Mouse (Mus musculus): ENCODE measurements around the gene Mdk. TPM values are rescaled to one million over a fixed set of nuclear protein-coding genes. Genes with fewer than 3 reads are reported as not detected.

Gene Mdk
- total and polyA plus RNA-seq, 2 experiments from 2014 or later: 18.5 to 100 TPM

DNA sequence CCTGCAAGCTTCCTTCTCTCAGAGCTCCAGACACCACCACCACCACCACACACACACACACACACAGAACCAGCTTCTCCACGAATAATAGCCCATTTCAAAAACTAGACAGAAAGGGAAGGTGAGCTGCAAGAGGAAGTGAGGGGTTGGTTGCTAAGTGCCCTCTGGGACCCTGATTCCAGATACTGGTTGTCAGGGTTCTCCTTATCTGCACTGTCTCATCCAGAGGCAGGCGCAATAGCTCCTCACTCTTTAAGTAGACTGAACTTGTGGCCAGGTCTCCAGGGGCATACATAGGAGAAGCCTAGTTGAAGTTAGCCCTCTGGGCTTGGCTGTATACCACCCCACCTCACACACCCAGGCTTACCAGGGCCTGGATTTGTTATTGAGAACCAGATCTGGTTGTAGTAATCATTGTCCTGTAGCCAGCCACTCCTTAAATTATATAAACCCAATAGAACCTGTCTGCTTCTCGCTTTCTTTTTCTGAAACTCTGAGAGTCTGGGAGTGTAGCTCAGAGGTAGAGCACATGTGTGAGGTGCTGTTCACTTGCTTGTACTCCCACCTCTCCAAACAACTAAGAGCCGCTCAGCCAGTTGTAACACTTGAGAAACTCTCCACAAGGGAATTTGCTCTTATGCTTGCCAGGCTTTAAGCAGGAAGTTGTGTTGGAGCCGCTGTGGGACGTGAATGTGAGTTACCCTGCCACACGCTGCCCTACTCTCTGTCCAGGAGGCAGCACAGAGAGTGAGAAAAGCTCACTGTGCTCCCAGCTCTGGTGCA, 18.6 kb downstream of the Mdk start:
- Histone ChIP-seq H3K9ac (replicated peaks; ENCODE audit: low read depth, low read length) (no peak overlapping the region), H3K4me2 (ENCODE audit: low read depth, low read length) (no peak overlapping the region), H3K27ac (ENCODE audit: low read depth) (no peak overlapping the region), H3K9me3 (replicated peaks; ENCODE audit: control insufficient read depth, low read length) (no peaks in the 10 kb centered on the region), H3K27me3 (ENCODE audit: control insufficient read depth, insufficient read depth, low read length) (no peaks in the 10 kb centered on the region), H3K4me1 (ENCODE audit: control insufficient read depth, insufficient read depth) (no peaks in the 10 kb centered on the region), H3K4me3 (ENCODE audit: low read depth, low read length) (no peak overlapping the region), H3K36me3 (replicated peaks; ENCODE audit: control insufficient read depth, insufficient read depth, low read length) (peaks cover 83% of the 10 kb centered on the region)
- DNase-seq (ENCODE audit: low spot score) (no peak), ATAC-seq (ENCODE audit: insufficient read depth, low read depth) (no peak)
- WGBS: 67% methylated on average over 7 of the region's 7 CpGs
- TF ChIP-seq CTCF (IDR thresholded peaks at IDR 0.05; ENCODE audit: low read depth) (no peak), EP300 (IDR thresholded peaks at IDR 0.05; ENCODE audit: low read depth) (no peak)

DNA sequence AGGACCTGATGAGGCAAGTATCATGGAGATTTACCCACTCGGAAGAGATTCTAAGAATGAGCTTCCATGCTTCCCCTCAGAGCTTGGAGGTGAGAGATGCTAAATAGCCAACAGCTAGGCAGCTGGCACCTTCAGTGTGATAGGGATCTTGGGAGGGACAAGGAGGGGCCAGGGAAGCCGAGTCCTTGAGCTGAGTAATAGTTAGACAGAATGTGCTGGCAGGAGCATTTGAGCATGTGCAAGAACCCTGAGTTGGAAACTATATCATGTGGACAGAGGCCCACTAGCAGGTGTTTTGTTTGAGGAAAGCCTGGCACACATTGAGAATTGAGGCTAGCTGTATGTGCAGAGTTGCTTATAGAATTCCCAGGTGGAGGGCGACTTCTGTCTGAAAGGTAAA, 19.5 kb downstream of the Mdk start:
- TF ChIP-seq EP300 (IDR thresholded peaks at IDR 0.05; ENCODE audit: low read depth): no peak
- TF ChIP-seq CTCF (IDR thresholded peaks at IDR 0.05; ENCODE audit: low read depth): no peak
- ATAC-seq (ENCODE audit: insufficient read depth, low read depth) (no peak), DNase-seq (ENCODE audit: low spot score) (no peak)
- Histone ChIP-seq H3K27me3 (ENCODE audit: control insufficient read depth, insufficient read depth, low read length) (no peaks in the 10 kb centered on the region), H3K4me1 (ENCODE audit: control insufficient read depth, insufficient read depth) (no peaks in the 10 kb centered on the region), H3K4me2 (ENCODE audit: low read depth, low read length) (no peak overlapping the region), H3K36me3 (replicated peaks; ENCODE audit: control insufficient read depth, insufficient read depth, low read length) (peaks cover 74% of the 10 kb centered on the region), H3K4me3 (ENCODE audit: low read depth, low read length) (no peak overlapping the region), H3K9me3 (replicated peaks; ENCODE audit: control insufficient read depth, low read length) (no peaks in the 10 kb centered on the region), H3K9ac (replicated peaks; ENCODE audit: low read depth, low read length) (no peak overlapping the region), H3K27ac (ENCODE audit: low read depth) (no peak overlapping the region)
- WGBS: 57% methylated on average over 3 of the region's 3 CpGs

DNA sequence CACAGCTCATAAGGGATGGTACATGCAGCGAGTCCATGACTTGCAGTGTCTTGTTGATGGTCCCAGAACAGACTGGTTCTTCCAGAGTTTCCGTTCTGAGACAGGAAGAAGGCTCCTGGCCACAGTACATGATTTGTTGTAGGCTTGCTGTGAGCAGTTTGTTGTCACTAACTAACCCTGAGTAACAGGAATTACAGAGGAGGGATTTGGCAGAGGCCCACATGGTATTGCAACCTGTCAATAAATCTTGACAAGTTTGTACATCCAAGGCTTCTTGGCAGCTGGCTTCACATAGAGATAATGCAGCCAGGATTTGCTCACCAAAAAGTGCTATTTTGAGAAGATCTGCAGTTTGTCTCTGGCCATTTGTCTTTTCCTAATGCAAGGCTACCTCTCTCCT, 26.0 kb downstream of the Mdk start:
- WGBS: 92% methylated on average over 2 of the region's 2 CpGs
- TF ChIP-seq EP300 (IDR thresholded peaks at IDR 0.05; ENCODE audit: low read depth) (no peak), CTCF (IDR thresholded peaks at IDR 0.05; ENCODE audit: low read depth) (no peak)
- H3K36me3 ChIP-seq (replicated peaks; ENCODE audit: control insufficient read depth, insufficient read depth, low read length): peaks cover 43% of the 10 kb centered on the region; the same call in 1 of the 2 replicates

DNA sequence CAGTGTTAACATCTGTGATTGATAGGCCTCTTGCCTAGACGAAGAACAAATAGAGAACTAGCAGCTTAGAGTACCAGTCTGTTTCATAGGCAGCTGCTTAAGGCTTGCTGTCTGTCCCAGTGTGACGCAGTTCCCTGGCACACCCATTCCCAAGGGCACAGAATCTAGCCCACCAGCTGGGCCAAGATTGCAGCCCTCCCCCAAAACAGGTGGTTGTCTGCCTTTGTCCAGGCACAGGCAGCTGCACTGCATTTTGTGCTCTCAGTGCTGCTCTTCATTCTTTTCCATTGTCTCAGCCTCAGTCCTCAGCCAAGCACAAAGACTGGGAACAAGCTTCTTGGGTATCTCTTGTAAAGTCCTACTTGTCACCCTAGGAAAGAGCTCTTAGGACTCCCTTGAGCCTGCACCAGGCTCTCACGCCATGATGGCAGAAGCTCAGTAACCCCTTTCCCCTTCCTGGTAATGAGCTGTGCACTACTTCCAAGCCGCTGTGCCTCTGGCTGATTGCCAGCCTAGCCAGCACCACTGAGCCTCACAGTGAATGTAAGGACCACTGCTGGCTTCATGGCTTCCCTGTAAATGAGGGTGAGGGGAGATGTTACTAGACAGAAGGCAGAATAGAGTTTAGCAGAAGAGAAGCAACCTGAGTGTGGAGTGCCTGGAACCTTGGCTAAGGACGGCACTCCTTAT, 27.3 kb downstream of the Mdk start:
- Histone ChIP-seq H3K9ac (replicated peaks; ENCODE audit: low read depth, low read length) (no peak overlapping the region), H3K27ac (ENCODE audit: low read depth) (no peak overlapping the region), H3K4me1 (ENCODE audit: control insufficient read depth, insufficient read depth) (no peaks in the 10 kb centered on the region), H3K4me3 (ENCODE audit: low read depth, low read length) (no peak overlapping the region), H3K9me3 (replicated peaks; ENCODE audit: control insufficient read depth, low read length) (no peaks in the 10 kb centered on the region), H3K36me3 (replicated peaks; ENCODE audit: control insufficient read depth, insufficient read depth, low read length) (peaks cover 43% of the 10 kb centered on the region), H3K4me2 (ENCODE audit: low read depth, low read length) (no peak overlapping the region), H3K27me3 (ENCODE audit: control insufficient read depth, insufficient read depth, low read length) (no peaks in the 10 kb centered on the region)
- WGBS: 71% methylated on average over 5 of the region's 5 CpGs
- TF ChIP-seq EP300 (IDR thresholded peaks at IDR 0.05; ENCODE audit: low read depth): no peak
- no peak for TF ChIP-seq CTCF (IDR thresholded peaks at IDR 0.05; ENCODE audit: low read depth)
- ATAC-seq (ENCODE audit: insufficient read depth, low read depth) (no peak), DNase-seq (ENCODE audit: low spot score) (no peak)

More for the DNA sequence above, 26.0 kb downstream of the Mdk start:
- Histone ChIP-seq H3K9me3 (replicated peaks; ENCODE audit: control insufficient read depth, low read length) (no peaks in the 10 kb centered on the region), H3K27me3 (ENCODE audit: control insufficient read depth, insufficient read depth, low read length) (no peaks in the 10 kb centered on the region), H3K4me2 (ENCODE audit: low read depth, low read length) (no peak overlapping the region), H3K9ac (replicated peaks; ENCODE audit: low read depth, low read length) (no peak overlapping the region), H3K27ac (ENCODE audit: low read depth) (no peak overlapping the region), H3K4me1 (ENCODE audit: control insufficient read depth, insufficient read depth) (no peaks in the 10 kb centered on the region), H3K4me3 (ENCODE audit: low read depth, low read length) (no peak overlapping the region)
- DNase-seq (ENCODE audit: low spot score): no peak
- no peak for ATAC-seq (ENCODE audit: insufficient read depth, low read depth)

DNA sequence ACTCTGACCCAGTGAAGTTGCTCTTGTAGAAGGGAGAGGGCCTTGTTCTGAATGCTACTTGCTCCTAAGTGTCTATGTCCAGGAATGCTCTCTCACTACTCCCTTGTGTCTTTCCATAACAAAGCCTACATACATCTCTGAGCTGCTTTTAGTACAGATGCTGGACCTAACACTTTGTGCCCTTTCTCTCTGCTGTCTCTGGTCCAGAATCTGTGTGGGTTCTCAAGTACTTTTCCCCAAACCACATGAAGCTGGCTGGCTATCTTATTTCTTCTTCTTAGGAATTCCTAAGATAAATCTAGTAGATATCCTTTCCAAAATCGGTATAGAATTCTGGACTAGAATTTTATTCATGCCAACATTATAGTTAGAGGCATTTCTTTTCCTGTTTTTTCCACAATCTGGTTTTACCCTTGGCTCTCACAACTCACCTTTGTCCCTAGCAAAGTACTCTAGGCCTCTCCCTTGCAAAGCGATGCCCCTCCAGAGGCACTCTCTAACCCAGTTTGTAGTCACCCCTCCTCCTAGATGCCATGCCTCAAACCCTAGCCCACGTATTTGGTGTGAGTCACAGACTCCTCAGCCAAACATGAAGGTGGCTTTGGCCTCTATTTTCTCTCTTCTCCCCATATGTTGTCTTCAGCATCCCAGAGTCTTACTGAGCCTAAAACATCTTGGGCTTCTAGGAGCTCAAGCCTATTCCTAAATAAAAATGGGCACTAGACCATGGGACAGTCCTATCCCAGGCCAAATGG, 28.7 kb downstream of the Mdk start:
- no peaks in the 10 kb centered on the region for H3K4me1 ChIP-seq (ENCODE audit: control insufficient read depth, insufficient read depth)
- ATAC-seq (ENCODE audit: insufficient read depth, low read depth) (no peak), DNase-seq (ENCODE audit: low spot score) (no peak)
- peaks cover 38% of the 10 kb centered on the region for H3K36me3 ChIP-seq (replicated peaks; ENCODE audit: control insufficient read depth, insufficient read depth, low read length)
- WGBS: 80% methylated on average over 3 of the region's 3 CpGs
- no peak overlapping the region for H3K9ac ChIP-seq (replicated peaks; ENCODE audit: low read depth, low read length)
- TF ChIP-seq EP300 (IDR thresholded peaks at IDR 0.05; ENCODE audit: low read depth): no peak
- no peak for TF ChIP-seq CTCF (IDR thresholded peaks at IDR 0.05; ENCODE audit: low read depth)
- no peak overlapping the region for H3K4me2 ChIP-seq (ENCODE audit: low read depth, low read length)
- no peak overlapping the region for H3K27ac ChIP-seq (ENCODE audit: low read depth)
- no peak overlapping the region for H3K4me3 ChIP-seq (ENCODE audit: low read depth, low read length)
- H3K9me3 ChIP-seq (replicated peaks; ENCODE audit: control insufficient read depth, low read length): no peaks in the 10 kb centered on the region
- no peaks in the 10 kb centered on the region for H3K27me3 ChIP-seq (ENCODE audit: control insufficient read depth, insufficient read depth, low read length)
